Mouse (Mus musculus) liver, adult 2 months (tissue): ENCODE results near the gene Gpr45. TPM values are rescaled to one million over a fixed set of nuclear protein-coding genes. Genes with fewer than 3 reads are reported as not detected.
"Not testable (repeated sequence)": the region's sequence is repeated elsewhere in the genome, so short reads cannot be mapped to it uniquely, and the experiment has no call there.

Source experiments
- DNase-seq: peaks from one replicate; pipeline ENCODE4 v3.0.0-alpha.2; 2011; ENCODE audit warnings: low read depth, low spot score; ENCODE audit errors: extremely low read depth
- H3K27ac ChIP-seq: fragments of 200-500 bp; replicated peaks from 2 replicates; pipeline ENCODE4 v1.5.1; 2012; ENCODE audit warnings: low read depth, mild to moderate bottlenecking, control low read depth, inconsistent platforms, low read length; ENCODE audit not compliant: insufficient read depth
- H3K27me3 ChIP-seq: fragments of 200-500 bp; 2 replicates; pipeline ENCODE4 v1.6.1; 2012; ENCODE audit warnings: mild to moderate bottlenecking, moderate library complexity, low read length, inconsistent platforms; ENCODE audit not compliant: control insufficient read depth, insufficient read depth
- H3K36me3 ChIP-seq: fragments of 200-500 bp; 2 replicates; pipeline ENCODE4 v1.6.1; 2012; ENCODE audit warnings: low read length, inconsistent platforms; ENCODE audit not compliant: control insufficient read depth, insufficient read depth
- H3K4me1 ChIP-seq: fragments of 200-500 bp; 2 replicates; pipeline ENCODE4 v1.6.1; 2011; ENCODE audit warnings: low read length; ENCODE audit not compliant: control insufficient read depth, insufficient read depth
- H3K4me3 ChIP-seq: fragments of 200-500 bp; 2 replicates; pipeline ENCODE4 v1.5.1; 2011; ENCODE audit warnings: low read depth, mild to moderate bottlenecking, control low read depth, low read length, moderate library complexity; ENCODE audit not compliant: insufficient read depth
- H3K79me2 ChIP-seq: fragments of 200-500 bp; 2 replicates; pipeline ENCODE4 v1.6.1; 2012; ENCODE audit warnings: inconsistent platforms, mild to moderate bottlenecking, low read length, moderate library complexity; ENCODE audit not compliant: control insufficient read depth, insufficient read depth
- H3K9ac ChIP-seq: fragments of 200-500 bp; 2 replicates; pipeline ENCODE4 v1.6.1; 2012; ENCODE audit warnings: low read depth, mild to moderate bottlenecking, control low read depth, inconsistent platforms, low read length
- CTCF ChIP-seq: fragments of 200-500 bp; IDR thresholded peaks from 2 replicates; pipeline ENCODE4 v1.5.1; 2011; ENCODE audit warnings: low read depth, low read length, control low read depth
- POLR2A ChIP-seq: fragments of 200-500 bp; IDR thresholded peaks from 2 replicates; pipeline ENCODE4 v1.6.1; 2011; ENCODE audit warnings: low read length, control low read depth; ENCODE audit not compliant: insufficient read depth; ENCODE audit errors: extremely low read depth
- WGBS: fragments of 180-500 bp; shearing (Covaris S2); methylation state at CpG from one replicate; pipeline ENCODE4 v1.1.7; 2018; 5-methylcytosine and 5-hydroxymethylcytosine counted together
- polyA plus RNA-seq: library from polyadenylated mRNA; depleted of rRNA; stranded (reverse); fragments of >200 nt; gene quantifications from 2 replicates; pipeline ENCODE4 v1.2.3, GENCODE M21; 2012
- total RNA-seq: library from RNA; depleted of rRNA; stranded (reverse); fragments of >200 nt; gene quantifications from 2 replicates; pipeline ENCODE4 v1.2.3, GENCODE M21; 2014

The Gpr45 gene
- total and polyA plus RNA-seq, 2 experiments: not detected

DNA sequence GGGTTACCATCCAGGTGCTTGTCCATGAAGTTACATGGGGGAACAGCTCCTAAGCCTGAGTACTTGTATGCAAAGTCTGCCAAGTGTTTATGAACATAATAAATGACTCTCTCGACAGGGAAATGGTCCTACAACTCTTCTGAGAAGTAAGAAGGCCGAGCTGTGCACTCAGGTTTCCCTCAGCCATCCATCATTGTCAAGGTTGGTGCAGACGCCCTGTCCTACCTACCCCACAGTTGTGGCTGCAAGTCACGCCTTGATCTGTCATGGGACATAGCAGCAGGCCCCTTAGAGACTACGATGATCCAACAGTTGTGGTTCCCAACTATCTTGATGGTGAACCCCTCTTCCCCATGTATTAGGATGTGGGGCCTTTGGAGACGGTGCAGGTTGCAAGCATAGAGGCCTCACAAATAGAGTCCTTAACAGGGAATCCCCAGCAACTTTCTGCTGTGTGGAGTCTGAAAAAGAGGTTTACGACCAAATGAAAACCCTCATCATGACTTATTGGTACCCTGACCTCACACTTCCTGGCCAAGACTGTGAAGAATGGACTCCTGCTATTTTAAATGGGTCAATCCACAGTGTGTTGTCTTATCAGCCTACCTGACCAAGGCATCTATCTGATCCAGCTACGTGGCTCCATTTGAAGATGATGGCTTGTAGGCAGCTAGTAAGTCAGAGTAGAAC is 30.6 kb downstream of the Gpr45 start:
- Histone ChIP-seq H3K27ac (no peak overlapping the region), H3K36me3 (no peaks in the 10 kb centered on the region)

GRCm38 (mm10) chr1:42984119-42984518 is 31.4 kb downstream of the Gpr45 start:
- H3K27ac ChIP-seq: no peak overlapping the region
- H3K27me3 ChIP-seq: no peaks in the 10 kb centered on the region
- H3K36me3 ChIP-seq: no peaks in the 10 kb centered on the region
- H3K79me2 ChIP-seq: no peaks in the 10 kb centered on the region
- TF ChIP-seq CTCF (no peak), POLR2A (no peak)
- H3K9ac ChIP-seq: no peak overlapping the region
- no peak for DNase-seq
- 85% methylated on average over 3 of the region's 3 CpGs for WGBS
- no peak overlapping the region for H3K4me3 ChIP-seq
- no peaks in the 10 kb centered on the region for H3K4me1 ChIP-seq

More for the DNA sequence above, 30.6 kb downstream of the Gpr45 start:
- Histone ChIP-seq H3K4me1 (no peaks in the 10 kb centered on the region), H3K9ac (no peak overlapping the region), H3K79me2 (no peaks in the 10 kb centered on the region), H3K4me3 (no peak overlapping the region), H3K27me3 (no peaks in the 10 kb centered on the region)
- 67% methylated on average over 8 of the region's 8 CpGs for WGBS
- TF ChIP-seq POLR2A (no peak), CTCF (no peak)
- DNase-seq: no peak

GRCm38 (mm10) chr1:42988996-42989395 is 36.3 kb downstream of the Gpr45 start:
- Histone ChIP-seq H3K9ac (no peak overlapping the region), H3K4me3 (no peak overlapping the region), H3K36me3 (no peaks in the 10 kb centered on the region), H3K4me1 (no peaks in the 10 kb centered on the region), H3K27ac (no peak overlapping the region), H3K27me3 (no peaks in the 10 kb centered on the region), H3K79me2 (no peaks in the 10 kb centered on the region)
- no peak for DNase-seq
- TF ChIP-seq CTCF (no peak), POLR2A (no peak)
- WGBS: 78% methylated on average over 2 of the region's 2 CpGs

DNA sequence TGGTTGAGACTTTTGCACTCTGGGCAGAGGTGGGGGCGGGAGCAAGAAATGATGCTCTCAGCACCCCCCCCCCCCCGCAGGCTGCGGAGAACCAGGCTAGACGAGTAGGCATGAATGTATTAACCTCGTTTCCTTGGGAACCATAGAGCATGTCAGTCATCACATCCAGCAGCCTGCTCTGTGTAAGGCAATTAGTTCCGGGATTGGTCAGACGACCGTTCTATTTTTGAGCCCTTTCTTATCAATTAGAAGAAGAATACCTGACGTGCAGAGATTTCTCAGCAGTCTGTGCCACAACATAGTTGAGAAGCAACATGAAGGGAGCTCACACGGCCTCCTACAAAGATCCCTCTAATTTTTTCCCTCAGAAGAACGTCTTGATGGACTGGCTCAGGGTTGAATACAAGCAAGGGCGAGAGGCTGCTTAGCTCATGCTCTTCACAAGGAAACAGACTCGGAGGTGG is 53.4 kb downstream of the Gpr45 start:
- Histone ChIP-seq H3K79me2 (no peaks in the 10 kb centered on the region), H3K9ac (no peak overlapping the region), H3K4me1 (no peaks in the 10 kb centered on the region), H3K4me3 (no peak overlapping the region), H3K27me3 (no peaks in the 10 kb centered on the region), H3K36me3 (no peaks in the 10 kb centered on the region), H3K27ac (no peak overlapping the region)
- TF ChIP-seq POLR2A (no peak), CTCF (no peak)
- no peak for DNase-seq
- 69% methylated on average over 13 of the region's 13 CpGs for WGBS

DNA sequence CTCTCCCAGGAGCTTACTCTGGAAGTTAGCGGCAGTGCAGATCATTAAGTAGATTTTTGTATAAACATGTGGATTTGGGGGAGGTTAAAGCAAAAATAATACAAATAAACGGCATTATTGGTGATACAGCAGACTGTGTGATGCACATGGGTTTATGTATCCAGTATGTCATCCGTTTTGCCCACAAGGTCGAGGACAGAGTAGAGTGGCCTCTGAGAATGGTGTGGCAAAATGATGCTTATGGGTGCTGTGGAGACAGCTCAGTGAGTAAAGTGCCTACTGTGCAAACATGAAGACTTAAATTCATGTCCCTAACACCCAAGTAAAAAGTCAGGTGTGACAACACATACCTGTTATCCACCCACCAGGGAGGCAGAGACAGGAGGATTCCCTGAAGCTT is 53.9 kb downstream of the Gpr45 start:
- Histone ChIP-seq H3K9ac (no peak overlapping the region), H3K4me1 (no peaks in the 10 kb centered on the region), H3K4me3 (no peak overlapping the region), H3K36me3 (no peaks in the 10 kb centered on the region), H3K79me2 (no peaks in the 10 kb centered on the region), H3K27ac (no peak overlapping the region), H3K27me3 (no peaks in the 10 kb centered on the region)
- TF ChIP-seq CTCF (no peak), POLR2A (no peak)
- DNase-seq: no peak
- WGBS: 75% methylated on average over 4 of the region's 4 CpGs

DNA sequence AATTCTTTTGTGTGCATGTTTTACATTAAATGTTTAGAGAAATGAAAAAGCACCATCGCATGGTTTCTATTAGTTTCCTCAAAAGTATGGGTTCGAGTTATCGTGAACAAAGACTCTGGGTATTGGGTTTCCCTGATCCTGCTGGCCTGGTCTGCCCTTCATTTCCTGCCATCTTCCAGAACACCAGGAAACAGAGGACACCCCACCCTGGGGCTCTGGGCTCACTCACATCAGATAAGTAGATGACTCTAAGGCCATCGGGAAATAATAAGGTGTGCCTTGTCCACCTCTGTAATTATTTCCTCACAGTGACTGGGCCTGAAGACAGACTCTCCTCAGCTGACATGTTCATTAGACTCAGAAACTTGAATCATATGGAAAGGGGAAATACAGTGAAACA is 57.8 kb downstream of the Gpr45 start:
- H3K27ac ChIP-seq: no peak overlapping the region
- no peak overlapping the region for H3K9ac ChIP-seq
- no peak overlapping the region for H3K4me3 ChIP-seq
- whole genome bisulfite sequencing: 88% methylated on average over 4 of the region's 4 CpGs
- H3K4me1 ChIP-seq: no peaks in the 10 kb centered on the region
- no peaks in the 10 kb centered on the region for H3K27me3 ChIP-seq
- TF ChIP-seq POLR2A (no peak), CTCF (no peak)
- DNase-seq: no peak
- no peaks in the 10 kb centered on the region for H3K79me2 ChIP-seq
- H3K36me3 ChIP-seq: no peaks in the 10 kb centered on the region

DNA sequence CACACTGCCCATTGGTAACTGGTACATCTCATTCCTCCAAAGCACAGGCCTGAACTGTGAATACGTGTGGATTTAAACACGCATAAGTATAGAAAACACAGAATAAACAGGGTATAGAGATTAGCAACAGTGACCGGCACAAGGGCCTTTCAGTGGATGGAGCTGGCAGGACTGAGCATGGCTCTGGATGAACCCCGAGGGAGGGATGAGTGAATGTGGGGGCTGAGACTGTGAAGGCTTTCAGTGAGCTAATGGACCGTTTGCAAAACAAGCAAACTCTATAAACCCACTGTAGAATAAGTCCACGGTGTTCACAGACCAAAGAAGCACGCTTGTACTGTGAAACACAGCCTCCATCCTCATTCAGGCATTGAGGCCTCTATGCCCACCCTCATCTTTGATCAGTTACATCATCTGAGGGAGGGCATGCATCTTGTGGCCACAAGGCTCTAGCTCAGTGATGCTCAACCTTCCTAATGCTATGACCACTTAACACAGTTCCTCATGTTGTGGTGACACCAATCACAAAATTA is 62.5 kb downstream of the Gpr45 start:
- not testable (repeated sequence) for H3K4me3 ChIP-seq, DNase-seq, H3K4me1 ChIP-seq, H3K27ac ChIP-seq, H3K79me2 ChIP-seq, H3K36me3 ChIP-seq, H3K9ac ChIP-seq, H3K27me3 ChIP-seq
- WGBS: 87% methylated on average over 7 of the region's 7 CpGs
